Mouse (Mus musculus): Measurements from ENCODE around the gene Dnajc3. TPM values are rescaled to one million over a fixed set of nuclear protein-coding genes. Genes with fewer than 3 reads are reported as not detected.

Gene Dnajc3
- polyA plus RNA-seq, 1 experiment = 11.0 TPM

DNA sequence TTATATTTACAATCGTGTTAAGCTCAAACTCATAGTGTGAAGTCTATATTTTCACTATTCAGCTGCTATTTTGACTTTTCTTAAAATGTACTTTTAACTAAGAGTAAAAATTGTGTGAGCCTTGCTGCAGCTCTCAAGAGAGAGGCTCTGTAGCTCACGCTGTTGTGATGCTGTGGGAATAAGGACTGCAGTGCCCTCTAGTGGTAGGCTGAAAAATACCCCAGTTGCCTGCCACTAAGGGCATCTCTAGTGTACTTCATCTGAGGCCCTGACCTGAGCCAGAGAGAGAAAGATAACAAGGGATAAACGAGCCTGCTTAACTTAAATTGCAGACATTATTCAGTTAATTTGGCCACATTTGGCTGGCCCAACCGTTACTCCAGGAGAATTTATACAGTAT, 89.4 kb downstream of the Dnajc3 start:
- H3K4me3 ChIP-seq (replicated peaks; ENCODE audit: control insufficient read depth, low read depth, low read length) = no peak overlapping the region
- whole genome bisulfite sequencing = 31% methylated on average over 4 of the region's 4 CpGs
- TF ChIP-seq POLR2A (IDR thresholded peaks at IDR 0.05; ENCODE audit: borderline replicate concordance, control insufficient read depth, low read depth, low read length) (no peak), CTCF (IDR thresholded peaks at IDR 0.05; ENCODE audit: control insufficient read depth, insufficient read depth, low read length) (peak; percentile 86)
- H3K4me1 ChIP-seq (ENCODE audit: control insufficient read depth, insufficient read depth, low read length) = no peaks in the 10 kb centered on the region
- H3K27ac ChIP-seq (ENCODE audit: control insufficient read depth, insufficient read depth, low read depth, low read length, poor library complexity) = no peak overlapping the region

DNA sequence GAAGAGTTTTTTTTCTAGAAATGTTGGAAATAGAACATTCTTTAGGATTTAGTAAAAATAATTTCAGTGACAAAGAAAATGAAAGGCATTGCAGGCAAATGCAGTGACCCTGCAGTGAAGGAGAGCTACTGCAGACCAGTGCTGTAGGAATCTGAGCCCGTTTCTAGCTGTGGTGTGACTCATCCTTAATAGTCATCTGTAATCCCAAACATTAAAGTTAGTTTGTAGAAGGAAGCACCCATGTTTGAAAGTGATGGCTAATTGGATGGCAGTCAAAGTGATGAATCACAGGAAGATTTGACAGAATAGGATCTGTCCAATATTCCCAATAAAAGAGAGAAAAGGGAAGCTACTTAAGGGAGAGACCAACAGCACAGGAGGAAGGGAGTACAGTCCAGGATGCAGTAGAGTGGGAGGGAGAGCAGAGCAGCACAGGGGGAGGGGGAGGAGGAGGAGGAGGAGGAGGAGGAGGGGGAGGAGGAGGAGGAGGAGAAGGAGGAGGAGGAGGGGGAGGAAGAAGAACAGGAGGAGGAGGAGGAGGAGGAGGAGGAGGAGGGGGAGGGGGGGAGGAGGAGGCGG, 90.0 kb downstream of the Dnajc3 start:
- Histone ChIP-seq H3K27ac (ENCODE audit: control insufficient read depth, insufficient read depth, low read depth, low read length, poor library complexity) (no peak overlapping the region), H3K4me1 (ENCODE audit: control insufficient read depth, insufficient read depth, low read length) (no peaks in the 10 kb centered on the region), H3K4me3 (replicated peaks; ENCODE audit: control insufficient read depth, low read depth, low read length) (no peak overlapping the region)
- WGBS = 46% methylated on average over 2 of the region's 2 CpGs
- TF ChIP-seq POLR2A (IDR thresholded peaks at IDR 0.05; ENCODE audit: borderline replicate concordance, control insufficient read depth, low read depth, low read length) (no peak), CTCF (IDR thresholded peaks at IDR 0.05; ENCODE audit: control insufficient read depth, insufficient read depth, low read length) (no peak)

Other genes starting within 250 kb of the Dnajc3 start
- 5.5 and 7.7 TPM in 2 replicates for gene Abcc4, start 231.8 kb upstream of the Dnajc3 start, polyA plus RNA-seq (2011; ENCODE audit: insufficient read depth, insufficient read length, low replicate concordance, missing spikeins)
- gene Cldn10, start 150.1 kb upstream of the Dnajc3 start, polyA plus RNA-seq (2011; ENCODE audit: insufficient read depth, insufficient read length, low replicate concordance, missing spikeins) = 1.3 and 2.6 TPM in 2 replicates
- gene Dzip1, start 12.5 kb upstream of the Dnajc3 start, polyA plus RNA-seq (2011; ENCODE audit: insufficient read depth, insufficient read length, low replicate concordance, missing spikeins) = 1.3 and 5.3 TPM in 2 replicates
- gene Uggt2, start 161.5 kb downstream of the Dnajc3 start, polyA plus RNA-seq (2011; ENCODE audit: insufficient read depth, insufficient read length, low replicate concordance, missing spikeins) = 1.2 and 1.6 TPM in 2 replicates
- not detected in 2 replicates for gene Hs6st3, start 200.4 kb downstream of the Dnajc3 start, polyA plus RNA-seq (2011; ENCODE audit: insufficient read depth, insufficient read length, low replicate concordance, missing spikeins)

Data from bone marrow, adult 2 months (tissue).